Mouse (Mus musculus): ENCODE results near the gene Tmem258.
"Not testable (repeated sequence)": the region's sequence is repeated elsewhere in the genome, so short reads cannot be mapped to it uniquely, and the experiment has no call there.

- not testable (repeated sequence) for TF ChIP-seq SRF (IDR thresholded peaks at IDR 0.05; ENCODE audit: control insufficient read depth, insufficient read length, low read depth); POLR2A (IDR thresholded peaks at IDR 0.05; ENCODE audit: insufficient read length, low read depth); POLR2AphosphoS2 (IDR thresholded peaks at IDR 0.05; ENCODE audit: insufficient read length, low read depth); TCF12 (IDR thresholded peaks at IDR 0.05; ENCODE audit: insufficient read depth, poor library complexity, severe bottlenecking); MYOD1 (IDR thresholded peaks at IDR 0.05; ENCODE audit: control insufficient read depth in 1 of 3, insufficient read length in 2 of 3, low read depth in 2 of 3); USF1 (IDR thresholded peaks at IDR 0.05; ENCODE audit: low read depth); MYOG (IDR thresholded peaks at IDR 0.05; ENCODE audit: control insufficient read depth in 1 of 3, insufficient read depth in 1 of 3, insufficient read length in 2 of 3, low read depth in 2 of 3); E2F4 (IDR thresholded peaks at IDR 0.05; ENCODE audit: insufficient read depth); MAX (IDR thresholded peaks at IDR 0.05; ENCODE audit: low read depth); CEBPB (IDR thresholded peaks at IDR 0.05; ENCODE audit: insufficient read depth, poor library complexity, severe bottlenecking); TCF3 (IDR thresholded peaks at IDR 0.05; ENCODE audit: insufficient read length, low read depth)
These were observed 34.0 kb upstream of the Tmem258 start for GRCm38 (mm10) chr19:10169692-10170330.
